Mouse (Mus musculus) lung, postnatal 0 days (tissue): ENCODE results near the gene Gna13. TPM values are rescaled to one million over a fixed set of nuclear protein-coding genes. Genes with fewer than 3 reads are reported as not detected.
A peak's percentile ranks its signal among the peaks of the same experiment; 100 is the strongest.

Experiments
- ATAC-seq: fragments of 200-750 bp; cut with Nextera tagmentation; 2 replicates; pipeline ENCODE4 v1.8.0; 2017; ENCODE audit warnings: moderate library complexity
- DNase-seq: peaks from one replicate; pipeline ENCODE4 v3.0.0-alpha.2; 2016; ENCODE audit warnings: low spot score
- H3K27ac ChIP-seq: fragments of 300-500 bp; sonication (generic); 2 replicates; pipeline ENCODE4 v1.5.1; 2014; ENCODE audit warnings: antibody characterized with exemption, mild to moderate bottlenecking, low read length, mixed read lengths
- H3K27me3 ChIP-seq: fragments of 300-500 bp; sonication (generic); replicated peaks from 2 replicates; pipeline ENCODE4 v1.6.1; 2014; ENCODE audit warnings: low read length, mixed read lengths; ENCODE audit not compliant: insufficient read depth
- H3K36me3 ChIP-seq: fragments of 300-500 bp; sonication (generic); 2 replicates; pipeline ENCODE4 v1.6.1; 2014; ENCODE audit warnings: low read length, mixed read lengths; ENCODE audit not compliant: insufficient read depth
- H3K4me1 ChIP-seq: fragments of 300-500 bp; sonication (generic); 2 replicates; pipeline ENCODE4 v1.6.1; 2014; ENCODE audit warnings: antibody characterized with exemption, low read depth, low read length, mixed read lengths; ENCODE audit not compliant: insufficient read depth
- H3K4me2 ChIP-seq: fragments of 300-500 bp; sonication (generic); replicated peaks from 2 replicates; pipeline ENCODE4 v1.6.1; 2014; ENCODE audit warnings: low read depth, mild to moderate bottlenecking, low read length, moderate library complexity, mixed read lengths
- H3K4me3 ChIP-seq: fragments of 300-500 bp; sonication (generic); 2 replicates; pipeline ENCODE4 v1.5.1; 2014; ENCODE audit warnings: low read depth, low read length
- H3K9ac ChIP-seq: fragments of 300-500 bp; sonication (generic); replicated peaks from 2 replicates; pipeline ENCODE4 v1.6.1; 2014; ENCODE audit warnings: low read depth, mild to moderate bottlenecking
- H3K9me3 ChIP-seq: fragments of 300-500 bp; sonication (generic); 2 replicates; pipeline ENCODE4 v1.6.1; 2016; ENCODE audit warnings: low read length, mixed read lengths
- CTCF ChIP-seq: IDR thresholded peaks from 2 replicates; pipeline ENCODE4 v1.5.1; 2016; ENCODE audit warnings: antibody characterized with exemption, mild to moderate bottlenecking
- EP300 ChIP-seq: IDR thresholded peaks from 2 replicates; pipeline ENCODE4 v1.6.1; 2016; ENCODE audit warnings: antibody characterized with exemption, mild to moderate bottlenecking, control low read depth
- WGBS: fragments of 180-500 bp; shearing (Covaris S2); extraction: QIAGEN DNeasy Blood & Tissue Kit; methylation state at CpG from one replicate; pipeline ENCODE4 v1.1.7; 2014; 5-methylcytosine and 5-hydroxymethylcytosine counted together
- polyA plus RNA-seq: library from polyadenylated mRNA; unstranded; fragments of >200 nt; fragmentation: Nextera tagmentation; extraction: Ambion mirVana; gene quantifications from 2 replicates; pipeline ENCODE4 v1.2.1, GENCODE M21; 2015

The Gna13 gene
- polyA plus RNA-seq, 1 experiment from 2014 or later = 69.7 TPM

DNA sequence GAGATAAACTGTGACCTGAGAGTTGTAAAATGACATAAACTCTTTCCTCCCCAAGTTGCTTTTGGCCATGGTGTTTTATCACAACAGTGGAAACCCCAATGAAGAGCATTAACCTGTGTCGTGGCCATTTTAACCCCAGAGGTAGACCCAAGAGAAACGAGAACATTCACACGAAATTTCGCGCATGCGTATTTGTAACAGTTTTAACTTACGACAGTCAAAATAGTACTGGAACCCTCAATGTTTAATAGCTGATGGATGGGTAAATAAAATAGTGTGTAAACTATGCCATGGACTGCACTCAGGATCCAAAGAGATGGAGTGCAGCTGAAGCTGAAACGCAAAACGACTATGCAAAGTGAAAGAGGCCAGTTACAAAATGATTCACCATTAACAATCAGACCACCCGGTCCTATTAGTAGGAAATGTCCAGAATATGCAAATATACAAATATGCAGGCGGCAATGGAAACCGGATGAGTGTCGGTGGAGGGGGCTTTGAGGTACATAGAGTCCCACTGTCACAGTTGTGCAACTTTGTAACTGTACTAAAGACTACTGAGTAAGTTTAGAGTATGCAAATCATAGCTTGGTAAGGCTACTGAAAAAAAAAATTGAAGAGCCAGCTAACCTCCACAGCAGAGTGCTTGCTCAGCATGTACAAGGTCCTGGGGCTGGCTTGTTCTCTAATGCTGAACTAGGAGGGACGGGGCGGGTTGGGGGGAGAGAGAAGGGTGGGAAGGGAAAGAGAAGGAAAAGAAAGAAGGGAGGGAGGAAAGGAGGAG lies 47.8 kb downstream of the Gna13 start:
- Histone ChIP-seq H3K4me2 (no peak overlapping the region), H3K27me3 (no peaks in the 10 kb centered on the region), H3K9ac (no peak overlapping the region), H3K4me3 (no peak overlapping the region), H3K27ac (no peak overlapping the region), H3K4me1 (no peaks in the 10 kb centered on the region), H3K9me3 (no peaks in the 10 kb centered on the region), H3K36me3 (no peaks in the 10 kb centered on the region)
- DNase-seq (no peak), ATAC-seq (no peak)
- WGBS = 85% methylated on average over 15 of the region's 15 CpGs
- TF ChIP-seq CTCF = no peak
- TF ChIP-seq EP300 = no peak

DNA sequence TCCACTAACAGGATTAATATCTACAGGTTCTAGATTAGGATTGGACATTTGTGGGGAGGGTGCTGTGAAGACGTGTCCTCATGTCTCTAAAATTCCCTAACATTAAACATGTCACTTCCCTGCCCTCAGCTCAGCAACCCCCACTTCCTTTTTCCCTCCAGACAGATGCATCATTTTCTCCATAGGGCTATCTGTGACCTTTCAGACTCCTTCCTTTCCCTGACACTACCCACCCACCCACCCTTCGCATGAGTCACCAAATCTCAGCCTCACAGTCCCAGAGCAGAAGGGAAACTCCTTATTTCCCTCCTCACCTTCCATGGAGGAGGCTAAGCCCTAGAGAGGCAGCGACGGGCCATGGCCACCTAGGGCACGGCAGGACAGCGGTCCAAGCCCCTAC lies 51.0 kb downstream of the Gna13 start, which contains the start of gene 9930022D16Rik:
9930022D16Rik (plus strand) TSS at position 301 of the 400 bp plus-strand sequence.
- Histone ChIP-seq H3K36me3 (no peaks in the 10 kb centered on the region), H3K9ac (no peak within 1 kb of the TSS), H3K4me1 (no peaks in the 10 kb centered on the region; the same call in 1 of the 2 replicates), H3K4me3 (no peak within 1 kb of the TSS), H3K27ac (no peak within 1 kb of the TSS), H3K4me2 (no peak within 1 kb of the TSS), H3K9me3 (no peaks in the 10 kb centered on the region), H3K27me3 (no peaks in the 10 kb centered on the region)
- ATAC-seq (peak; percentile 11; the same call in 1 of the 2 replicates), DNase-seq (no peak)
- TF ChIP-seq CTCF (no peak), EP300 (no peak)
- WGBS = 78% methylated on average over 6 of the region's 6 CpGs

DNA sequence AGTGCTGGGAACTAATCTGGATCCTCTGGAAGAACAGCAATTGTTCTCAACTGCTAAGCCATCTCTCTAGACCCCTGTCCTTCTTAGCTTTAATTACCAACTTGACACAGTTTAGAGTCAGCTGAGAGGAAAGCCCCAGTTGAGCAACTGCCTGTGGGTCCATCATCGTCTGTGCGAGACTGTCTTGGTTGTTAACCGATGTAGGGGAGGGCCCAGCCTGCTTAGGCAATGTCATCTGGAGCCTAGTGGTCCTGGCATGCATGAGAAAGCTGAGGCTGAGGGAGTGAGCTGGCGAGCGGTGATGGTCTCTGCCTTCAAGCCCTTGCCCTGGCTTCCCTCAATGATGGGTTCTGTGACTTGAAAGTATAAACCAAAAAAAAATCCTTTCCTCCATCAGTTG lies 52.2 kb downstream of the Gna13 start:
- H3K27ac ChIP-seq = no peak overlapping the region
- no peak for DNase-seq
- 91% methylated on average over 5 of the region's 5 CpGs for WGBS
- H3K4me1 ChIP-seq = no peaks in the 10 kb centered on the region; the same call in 1 of the 2 replicates
- H3K4me2 ChIP-seq = no peak overlapping the region
- H3K9me3 ChIP-seq = no peaks in the 10 kb centered on the region
- H3K36me3 ChIP-seq = no peaks in the 10 kb centered on the region
- no peak overlapping the region for H3K4me3 ChIP-seq
- no peak for TF ChIP-seq EP300
- TF ChIP-seq CTCF = no peak
- H3K27me3 ChIP-seq = no peaks in the 10 kb centered on the region
- H3K9ac ChIP-seq = no peak overlapping the region
- no peak for ATAC-seq

DNA sequence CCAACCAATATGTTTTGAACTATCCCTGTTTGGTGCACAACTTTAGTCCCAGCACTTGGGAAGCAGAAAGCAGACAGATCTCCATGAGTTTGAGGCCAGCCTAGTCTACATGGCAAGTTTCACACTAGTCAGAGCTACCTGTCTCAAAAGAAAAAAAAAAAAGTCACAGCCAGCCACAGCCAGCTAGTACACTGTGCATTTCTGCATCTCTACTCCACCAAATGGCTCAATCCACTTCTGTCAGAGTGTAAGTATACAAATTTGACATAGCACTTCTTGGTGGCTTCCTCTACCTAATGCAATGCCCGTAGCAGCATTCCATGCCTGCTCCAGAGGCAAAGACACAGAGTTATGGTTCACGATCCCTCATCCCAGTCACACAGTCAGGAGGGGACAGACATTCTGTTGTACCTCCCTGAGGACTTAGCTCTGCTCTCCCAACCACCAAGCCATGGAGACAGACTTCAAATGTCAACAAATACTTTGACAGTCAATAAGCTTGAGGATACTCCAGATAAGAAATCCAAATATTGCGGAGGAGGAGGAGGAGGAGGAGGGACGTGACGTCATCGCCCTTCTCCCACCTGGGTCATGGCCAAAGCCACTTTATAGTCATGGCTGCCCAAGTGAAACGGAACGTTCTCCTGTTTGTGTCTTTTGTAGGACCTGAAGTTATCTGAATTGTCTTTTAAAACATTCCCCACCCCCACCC lies 54.2 kb downstream of the Gna13 start:
- no peak overlapping the region for H3K4me3 ChIP-seq
- 27% methylated on average over 8 of the region's 8 CpGs for WGBS
- no peaks in the 10 kb centered on the region for H3K9me3 ChIP-seq
- no peak overlapping the region for H3K4me2 ChIP-seq
- DNase-seq = peak; percentile 80
- H3K4me1 ChIP-seq = no peaks in the 10 kb centered on the region; the same call in 1 of the 2 replicates
- peak; percentile 83 for ATAC-seq
- TF ChIP-seq CTCF (no peak), EP300 (peak; percentile 79)
- no peak overlapping the region for H3K9ac ChIP-seq
- H3K27me3 ChIP-seq = no peaks in the 10 kb centered on the region
- H3K36me3 ChIP-seq = no peaks in the 10 kb centered on the region
- peak overlapping the region; percentile 38; the same call in 1 of the 2 replicates for H3K27ac ChIP-seq

DNA sequence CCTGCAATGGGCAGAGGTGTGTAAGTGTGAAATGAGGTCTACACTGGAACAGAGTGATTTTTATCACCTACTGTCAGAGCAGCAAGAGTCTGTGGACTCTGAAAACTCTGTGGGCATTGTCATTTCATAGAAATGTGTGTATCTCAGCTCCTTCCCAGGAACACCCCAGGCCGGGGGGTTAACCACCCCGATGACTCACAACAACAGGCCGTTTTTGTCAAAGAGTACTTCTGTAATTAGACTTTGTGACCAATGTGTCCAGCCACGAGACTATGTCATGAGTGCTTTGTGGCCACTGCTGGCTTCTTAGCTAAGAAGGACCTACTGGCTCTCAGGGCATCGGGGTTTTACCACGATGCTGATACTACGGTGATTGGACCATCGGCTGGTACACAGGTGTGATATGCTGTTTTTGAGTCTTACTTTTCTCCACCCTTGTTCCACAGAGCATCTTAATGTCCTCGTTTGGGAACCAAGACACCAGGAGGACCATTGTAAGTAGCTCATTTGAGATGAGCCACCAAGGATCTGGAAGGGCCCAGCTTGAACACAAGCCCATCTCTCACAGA lies 54.9 kb downstream of the Gna13 start:
- Histone ChIP-seq H3K4me2 (no peak overlapping the region), H3K27ac (peak overlapping the region; percentile 51; the same call in 1 of the 2 replicates), H3K9ac (no peak overlapping the region), H3K9me3 (no peaks in the 10 kb centered on the region), H3K36me3 (no peaks in the 10 kb centered on the region), H3K27me3 (no peaks in the 10 kb centered on the region), H3K4me3 (no peak overlapping the region), H3K4me1 (no peaks in the 10 kb centered on the region; the same call in 1 of the 2 replicates)
- ATAC-seq (peak; percentile 39), DNase-seq (peak; percentile 42)
- 65% methylated on average over 9 of the region's 9 CpGs for WGBS
- TF ChIP-seq CTCF = no peak
- no peak for TF ChIP-seq EP300

DNA sequence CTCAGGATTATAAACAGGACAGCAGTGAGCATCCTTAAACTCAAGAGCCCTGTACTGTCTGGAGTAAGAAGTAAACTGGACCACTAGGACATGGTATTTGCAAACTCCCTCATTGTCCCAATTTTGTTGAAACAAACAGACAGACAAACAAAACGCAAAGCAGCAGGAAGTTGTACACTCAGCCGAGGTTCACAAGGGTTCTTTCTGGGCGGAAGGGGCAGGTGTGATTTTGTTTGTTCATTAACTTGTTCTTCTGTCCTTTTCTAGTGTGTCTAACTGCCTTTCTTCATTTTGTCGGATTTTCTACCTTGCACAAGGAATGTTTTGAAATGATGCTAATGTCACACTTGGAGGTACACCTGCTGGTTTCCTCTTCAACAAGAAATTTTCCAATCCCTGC lies 56.8 kb downstream of the Gna13 start:
- DNase-seq = no peak
- H3K4me2 ChIP-seq = no peak overlapping the region
- H3K27ac ChIP-seq = no peak overlapping the region
- 30% methylated on average over 4 of the region's 4 CpGs for WGBS
- no peaks in the 10 kb centered on the region for H3K27me3 ChIP-seq
- no peaks in the 10 kb centered on the region; the same call in 1 of the 2 replicates for H3K4me1 ChIP-seq
- ATAC-seq = no peak
- no peaks in the 10 kb centered on the region for H3K36me3 ChIP-seq
- no peak overlapping the region for H3K9ac ChIP-seq
- no peaks in the 10 kb centered on the region for H3K9me3 ChIP-seq
- TF ChIP-seq CTCF = no peak
- no peak for TF ChIP-seq EP300
- no peak overlapping the region for H3K4me3 ChIP-seq
